Mouse (Mus musculus) lung, embryonic 16.5 days (tissue): ENCODE data around the gene Rufy3. TPM values are rescaled to one million over a fixed set of nuclear protein-coding genes. Genes with fewer than 3 reads are reported as not detected.

Source experiments
- ATAC-seq: fragments of 200-750 bp; cut with Nextera tagmentation; 2 replicates; pipeline ENCODE4 v1.8.0; 2017; ENCODE audit warnings: low read depth, mild to moderate bottlenecking, moderate library complexity
- H3K27ac ChIP-seq: fragments of 300-500 bp; sonication (generic); 2 replicates; pipeline ENCODE4 v1.5.1; 2014; ENCODE audit warnings: mild to moderate bottlenecking, control low read depth, low read length
- H3K27me3 ChIP-seq: fragments of 300-500 bp; sonication (generic); 2 replicates; pipeline ENCODE4 v1.6.1; 2014; ENCODE audit warnings: low read depth, low read length, mixed read lengths; ENCODE audit not compliant: control insufficient read depth, insufficient read depth
- H3K36me3 ChIP-seq: fragments of 300-500 bp; sonication (generic); 2 replicates; pipeline ENCODE4 v1.6.1; 2014; ENCODE audit warnings: low read length; ENCODE audit not compliant: control insufficient read depth, insufficient read depth
- H3K4me1 ChIP-seq: fragments of 300-500 bp; sonication (generic); replicated peaks from 2 replicates; pipeline ENCODE4 v1.6.1; 2014; ENCODE audit warnings: low read length, mixed read lengths; ENCODE audit not compliant: control insufficient read depth, insufficient read depth
- H3K4me2 ChIP-seq: fragments of 300-500 bp; sonication (generic); 2 replicates; pipeline ENCODE4 v1.6.1; 2014; ENCODE audit warnings: low read depth, low read length, control low read depth
- H3K4me3 ChIP-seq: fragments of 300-500 bp; sonication (generic); 2 replicates; pipeline ENCODE4 v1.5.1; 2014; ENCODE audit warnings: mild to moderate bottlenecking, low read length, control low read depth
- H3K9ac ChIP-seq: fragments of 300-500 bp; sonication (generic); 2 replicates; pipeline ENCODE4 v1.6.1; 2014; ENCODE audit warnings: low read length, control low read depth
- H3K9me3 ChIP-seq: fragments of 300-500 bp; sonication (generic); 2 replicates; pipeline ENCODE4 v1.6.1; 2016; ENCODE audit warnings: low read length; ENCODE audit not compliant: control insufficient read depth
- WGBS: fragments of 180-500 bp; shearing (Covaris S2); extraction: QIAGEN DNeasy Blood & Tissue Kit; methylation state at CpG from one replicate; pipeline ENCODE4 v1.1.7; 2014; 5-methylcytosine and 5-hydroxymethylcytosine counted together
- polyA plus RNA-seq: library from polyadenylated mRNA; unstranded; fragments of >200 nt; fragmentation: Nextera tagmentation; extraction: Ambion mirVana; gene quantifications from 2 replicates; pipeline ENCODE4 v1.2.1, GENCODE M21; 2015

Gene Rufy3
- polyA plus RNA-seq, 1 experiment from 2014 or later = 9.1 TPM

- Histone ChIP-seq H3K4me2 (no peak overlapping the region), H3K9ac (no peak overlapping the region), H3K36me3 (peaks cover 3% of the 10 kb centered on the region; the same call in 1 of the 2 replicates), H3K4me1 (peaks cover 6% of the 10 kb centered on the region; the same call in 1 of the 2 replicates), H3K9me3 (no peaks in the 10 kb centered on the region), H3K27me3 (no peaks in the 10 kb centered on the region), H3K4me3 (no peak overlapping the region), H3K27ac (no peak overlapping the region)
- ATAC-seq = no peak
- 88% methylated on average over 3 of the region's 3 CpGs for WGBS
Measured at GRCm38 (mm10) chr5:88569541-88569940, 4.7 kb downstream of the Rufy3 start.

- Histone ChIP-seq H3K27me3 (no peaks in the 10 kb centered on the region), H3K4me2 (no peak overlapping the region), H3K36me3 (peaks cover 3% of the 10 kb centered on the region; the same call in 1 of the 2 replicates), H3K9me3 (no peaks in the 10 kb centered on the region), H3K27ac (no peak overlapping the region), H3K9ac (no peak overlapping the region), H3K4me1 (peaks cover 2% of the 10 kb centered on the region; the same call in 1 of the 2 replicates), H3K4me3 (no peak overlapping the region)
- no peak for ATAC-seq
- 94% methylated on average over 3 of the region's 3 CpGs for WGBS
Measured at GRCm38 (mm10) chr5:88574829-88575228, 10.0 kb downstream of the Rufy3 start.

DNA sequence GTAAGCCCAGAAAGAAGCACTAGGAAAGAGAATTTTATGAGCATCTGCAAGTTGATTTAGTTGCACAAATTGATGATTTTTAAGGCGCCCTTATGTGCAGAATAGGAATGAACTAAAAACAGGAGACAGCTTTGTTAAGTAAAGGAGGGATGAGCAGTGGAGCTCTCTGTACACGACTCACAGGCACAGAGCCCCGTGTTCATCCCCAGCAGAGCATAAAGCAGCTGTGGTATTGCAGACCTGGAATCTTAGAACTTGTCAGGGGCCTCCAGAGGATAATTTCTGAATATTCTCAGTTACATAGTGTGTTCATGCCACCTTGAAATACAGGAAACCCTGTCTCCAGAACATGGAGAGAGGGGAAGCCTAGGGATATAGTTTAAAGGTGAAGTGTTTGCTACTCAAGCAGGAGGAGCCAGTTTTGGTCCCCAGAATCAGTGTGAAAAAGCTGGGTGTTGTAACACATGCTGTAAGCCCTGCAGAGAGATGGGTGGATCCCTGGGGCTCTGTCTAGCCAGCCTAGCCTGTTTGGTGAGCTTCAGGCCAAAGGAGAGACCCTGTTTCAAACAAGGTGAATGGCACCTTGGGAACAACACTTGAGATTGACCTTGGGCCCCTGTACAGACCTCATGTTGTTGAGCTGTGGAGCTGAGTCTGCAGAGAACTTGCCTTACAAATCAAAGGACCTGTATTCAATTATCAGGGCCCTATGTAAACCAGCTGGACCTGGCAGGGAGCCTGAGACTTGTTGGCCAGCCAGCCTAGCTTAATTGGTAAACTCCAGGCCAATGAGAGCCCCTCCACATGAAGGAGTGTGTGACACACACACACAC is 10.9 kb downstream of the Rufy3 start:
- Histone ChIP-seq H3K27me3 (no peaks in the 10 kb centered on the region), H3K9me3 (no peaks in the 10 kb centered on the region), H3K4me3 (no peak overlapping the region), H3K36me3 (peaks cover under 1% of the 10 kb centered on the region; the same call in 1 of the 2 replicates), H3K4me1 (peaks cover 2% of the 10 kb centered on the region; the same call in 1 of the 2 replicates), H3K27ac (no peak overlapping the region), H3K9ac (no peak overlapping the region), H3K4me2 (no peak overlapping the region)
- 59% methylated on average over 3 of the region's 3 CpGs for WGBS
- peak; percentile 70 for ATAC-seq

GRCm38 (mm10) chr5:88580681-88581080 is 15.8 kb downstream of the Rufy3 start:
- H3K4me2 ChIP-seq = no peak overlapping the region
- peaks cover 11% of the 10 kb centered on the region for H3K4me1 ChIP-seq
- no peak overlapping the region for H3K4me3 ChIP-seq
- ATAC-seq = no peak
- no peaks in the 10 kb centered on the region for H3K9me3 ChIP-seq
- no peaks in the 10 kb centered on the region for H3K27me3 ChIP-seq
- WGBS = 53% methylated on average over 10 of the region's 10 CpGs
- no peak overlapping the region for H3K27ac ChIP-seq
- H3K9ac ChIP-seq = no peak overlapping the region
- H3K36me3 ChIP-seq = no peaks in the 10 kb centered on the region

GRCm38 (mm10) chr5:88581343-88581742 is 16.5 kb downstream of the Rufy3 start:
- no peak for ATAC-seq
- Histone ChIP-seq H3K27ac (no peak overlapping the region), H3K9me3 (no peaks in the 10 kb centered on the region), H3K4me3 (no peak overlapping the region), H3K4me2 (no peak overlapping the region), H3K9ac (no peak overlapping the region), H3K27me3 (no peaks in the 10 kb centered on the region), H3K4me1 (peaks cover 13% of the 10 kb centered on the region), H3K36me3 (no peaks in the 10 kb centered on the region)
- WGBS = 96% methylated on average over 6 of the region's 6 CpGs

- no peaks in the 10 kb centered on the region for H3K27me3 ChIP-seq
- no peaks in the 10 kb centered on the region for H3K9me3 ChIP-seq
- WGBS = 73% methylated on average over 9 of the region's 9 CpGs
- H3K4me2 ChIP-seq = no peak overlapping the region
- ATAC-seq = no peak
- no peaks in the 10 kb centered on the region for H3K36me3 ChIP-seq
- no peak overlapping the region for H3K27ac ChIP-seq
- no peak overlapping the region for H3K9ac ChIP-seq
- no peak overlapping the region for H3K4me3 ChIP-seq
- H3K4me1 ChIP-seq = peaks cover 27% of the 10 kb centered on the region
Measured at GRCm38 (mm10) chr5:88583271-88584031, 18.6 kb downstream of the Rufy3 start.

- no peak overlapping the region for H3K4me3 ChIP-seq
Measured at GRCm38 (mm10) chr5:88584061-88584460, 19.2 kb downstream of the Rufy3 start.

GRCm38 (mm10) chr5:88586407-88587174 is 21.8 kb downstream of the Rufy3 start:
- no peak overlapping the region for H3K4me3 ChIP-seq
- H3K27ac ChIP-seq = peak overlapping the region; percentile 30; the same call in 1 of the 2 replicates
- no peak overlapping the region for H3K9ac ChIP-seq
- 76% methylated on average over 7 of the region's 7 CpGs for WGBS
- no peaks in the 10 kb centered on the region for H3K9me3 ChIP-seq
- H3K4me1 ChIP-seq = peaks cover 27% of the 10 kb centered on the region
- no peak overlapping the region for H3K4me2 ChIP-seq
- ATAC-seq = peak; percentile 37
- no peaks in the 10 kb centered on the region for H3K36me3 ChIP-seq
- no peaks in the 10 kb centered on the region for H3K27me3 ChIP-seq

More at GRCm38 (mm10) chr5:88584061-88584460, 19.2 kb downstream of the Rufy3 start:
- no peaks in the 10 kb centered on the region for H3K27me3 ChIP-seq
- WGBS = 33% methylated on average over 9 of the region's 9 CpGs
- no peak overlapping the region for H3K4me2 ChIP-seq
- no peak overlapping the region for H3K27ac ChIP-seq
- H3K9ac ChIP-seq = no peak overlapping the region
- H3K4me1 ChIP-seq = peaks cover 27% of the 10 kb centered on the region
- H3K9me3 ChIP-seq = no peaks in the 10 kb centered on the region
- no peak for ATAC-seq
- no peaks in the 10 kb centered on the region for H3K36me3 ChIP-seq
